Mouse (Mus musculus) hindbrain, embryonic 12.5 days (tissue): Measurements from ENCODE around the gene Gm17657. TPM values are rescaled to one million over a fixed set of nuclear protein-coding genes. Genes with fewer than 3 reads are reported as not detected.

Source experiments
- ATAC-seq: fragments of 200-750 bp; cut with Nextera tagmentation; 2 replicates; pipeline ENCODE4 v1.8.0; 2017; ENCODE audit warnings: moderate TSS enrichment; ENCODE audit not compliant: low FRiP score
- H3K27ac ChIP-seq: fragments of 300-500 bp; sonication (generic); 2 replicates; pipeline ENCODE4 v1.5.1; 2016; ENCODE audit warnings: mild to moderate bottlenecking
- H3K27me3 ChIP-seq: fragments of 300-500 bp; sonication (generic); 2 replicates; pipeline ENCODE4 v1.6.1; 2016; ENCODE audit warnings: mild to moderate bottlenecking
- H3K36me3 ChIP-seq: fragments of 300-500 bp; sonication (generic); 2 replicates; pipeline ENCODE4 v1.6.1; 2016; ENCODE audit warnings: mild to moderate bottlenecking
- H3K4me1 ChIP-seq: fragments of 300-500 bp; sonication (generic); 2 replicates; pipeline ENCODE4 v1.6.1; 2016
- H3K4me2 ChIP-seq: fragments of 300-500 bp; sonication (generic); replicated peaks from 2 replicates; pipeline ENCODE4 v1.6.1; 2016; ENCODE audit warnings: mild to moderate bottlenecking
- H3K4me3 ChIP-seq: fragments of 300-500 bp; sonication (generic); 2 replicates; pipeline ENCODE4 v1.5.1; 2016; ENCODE audit warnings: mild to moderate bottlenecking
- H3K9ac ChIP-seq: fragments of 300-500 bp; sonication (generic); 2 replicates; pipeline ENCODE4 v1.6.1; 2016; ENCODE audit warnings: mild to moderate bottlenecking, moderate library complexity
- H3K9me3 ChIP-seq: fragments of 300-500 bp; sonication (generic); replicated peaks from 2 replicates; pipeline ENCODE4 v1.6.1; 2016; ENCODE audit warnings: mild to moderate bottlenecking
- WGBS: fragments of 180-500 bp; shearing (Covaris S2); methylation state at CpG from one replicate; pipeline ENCODE4 v1.1.7; 2016; 5-methylcytosine and 5-hydroxymethylcytosine counted together
- polyA plus RNA-seq: library from polyadenylated mRNA; unstranded; fragments of >200 nt; fragmentation: Nextera tagmentation; extraction: Ambion mirVana; gene quantifications from 2 replicates; pipeline ENCODE4 v1.2.1, GENCODE M21; 2016

Gm17657 gene
- polyA plus RNA-seq: not detected in 2 replicates

DNA sequence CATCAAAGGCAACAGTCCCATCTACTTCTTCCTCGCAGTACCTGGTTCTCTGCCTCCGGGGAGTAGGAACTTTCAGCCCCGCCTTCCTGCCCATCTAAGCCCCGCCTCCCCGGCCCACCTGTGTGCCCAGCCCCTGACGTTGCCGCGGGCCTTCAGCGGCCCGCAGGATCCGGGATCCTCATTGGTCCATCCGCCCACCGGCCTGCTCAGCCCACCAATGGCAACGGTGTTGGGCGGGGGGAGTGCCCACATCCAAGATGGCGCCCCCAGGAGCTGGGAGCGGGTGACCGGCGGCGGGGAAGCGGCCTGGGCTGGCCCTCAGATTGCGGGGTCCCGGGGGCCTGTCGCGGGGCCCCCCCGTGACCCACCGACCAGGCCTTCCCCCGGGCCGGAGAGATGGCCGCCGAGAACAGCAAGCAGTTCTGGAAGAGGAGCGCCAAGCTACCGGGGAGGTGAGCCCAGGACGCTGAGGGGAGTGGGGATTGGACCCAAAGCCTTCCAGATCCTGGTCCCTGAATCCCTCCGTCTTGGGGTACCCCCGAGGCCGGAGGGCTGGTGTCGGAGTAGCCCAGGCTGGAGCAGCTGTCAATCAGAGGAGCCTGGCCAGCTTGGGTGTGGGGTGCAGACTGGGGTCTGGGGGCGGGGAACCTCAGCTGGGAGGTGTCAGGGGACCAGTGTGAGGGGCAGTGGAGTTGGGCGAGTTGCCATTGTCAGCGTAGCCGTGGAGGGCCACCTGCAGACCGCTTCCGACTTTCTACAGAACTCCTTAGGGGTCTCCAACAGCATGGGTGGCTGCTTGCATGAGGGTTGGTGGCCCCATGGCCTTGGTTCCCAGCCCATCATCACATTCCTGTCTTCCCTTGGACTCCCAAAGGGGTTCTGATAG is at the start of gene Gm17657, which contains the start of gene Tbc1d22b:
TSS of gene Gm17657 (minus strand) at position 96 of the 886 bp plus-strand sequence.
TSS of gene Tbc1d22b (plus strand) at position 243 of the 886 bp plus-strand sequence.
- Histone ChIP-seq H3K27ac (peak within 1 kb of the TSS; percentile 37; the same call in 1 of the 2 replicates), H3K36me3 (peaks cover 4% of the 10 kb centered on the region; the same call in 1 of the 2 replicates), H3K4me2 (peak within 1 kb of the TSS; percentile 97), H3K27me3 (no peaks in the 10 kb centered on the region), H3K4me3 (peak within 1 kb of the TSS; percentile 74), H3K4me1 (peaks cover 18% of the 10 kb centered on the region), H3K9me3 (no peaks in the 10 kb centered on the region), H3K9ac (peak within 1 kb of the TSS; percentile 89)
- ATAC-seq: peak; percentile 98
- WGBS: 2% methylated on average over 44 of the region's 44 CpGs

- ATAC-seq: no peak
- H3K4me1 ChIP-seq: peaks cover 18% of the 10 kb centered on the region
- H3K27me3 ChIP-seq: no peaks in the 10 kb centered on the region
- 93% methylated on average over 14 of the region's 14 CpGs for WGBS
- H3K4me3 ChIP-seq: no peak overlapping the region
- H3K9ac ChIP-seq: no peak overlapping the region
- H3K27ac ChIP-seq: no peak overlapping the region
- H3K4me2 ChIP-seq: no peak overlapping the region
- H3K9me3 ChIP-seq: no peaks in the 10 kb centered on the region
- peaks cover 75% of the 10 kb centered on the region for H3K36me3 ChIP-seq
These were observed 49.6 kb upstream of the Gm17657 start for GRCm38 (mm10) chr17:29599051-29599450.

- Histone ChIP-seq H3K36me3 (peaks cover 62% of the 10 kb centered on the region), H3K4me1 (peaks cover 18% of the 10 kb centered on the region), H3K4me3 (no peak overlapping the region), H3K27me3 (no peaks in the 10 kb centered on the region), H3K4me2 (no peak overlapping the region), H3K9me3 (no peaks in the 10 kb centered on the region), H3K9ac (0 out of 2 replicates have a peak overlapping the region, but pooled peaks have one; percentile 10), H3K27ac (0 out of 2 replicates have a peak overlapping the region, but pooled peaks have one; percentile 12)
- 64% methylated on average over 13 of the region's 13 CpGs for WGBS
- peak; percentile 46; the same call in 1 of the 2 replicates for ATAC-seq
These were observed 47.3 kb upstream of the Gm17657 start for GRCm38 (mm10) chr17:29596771-29597132.

DNA sequence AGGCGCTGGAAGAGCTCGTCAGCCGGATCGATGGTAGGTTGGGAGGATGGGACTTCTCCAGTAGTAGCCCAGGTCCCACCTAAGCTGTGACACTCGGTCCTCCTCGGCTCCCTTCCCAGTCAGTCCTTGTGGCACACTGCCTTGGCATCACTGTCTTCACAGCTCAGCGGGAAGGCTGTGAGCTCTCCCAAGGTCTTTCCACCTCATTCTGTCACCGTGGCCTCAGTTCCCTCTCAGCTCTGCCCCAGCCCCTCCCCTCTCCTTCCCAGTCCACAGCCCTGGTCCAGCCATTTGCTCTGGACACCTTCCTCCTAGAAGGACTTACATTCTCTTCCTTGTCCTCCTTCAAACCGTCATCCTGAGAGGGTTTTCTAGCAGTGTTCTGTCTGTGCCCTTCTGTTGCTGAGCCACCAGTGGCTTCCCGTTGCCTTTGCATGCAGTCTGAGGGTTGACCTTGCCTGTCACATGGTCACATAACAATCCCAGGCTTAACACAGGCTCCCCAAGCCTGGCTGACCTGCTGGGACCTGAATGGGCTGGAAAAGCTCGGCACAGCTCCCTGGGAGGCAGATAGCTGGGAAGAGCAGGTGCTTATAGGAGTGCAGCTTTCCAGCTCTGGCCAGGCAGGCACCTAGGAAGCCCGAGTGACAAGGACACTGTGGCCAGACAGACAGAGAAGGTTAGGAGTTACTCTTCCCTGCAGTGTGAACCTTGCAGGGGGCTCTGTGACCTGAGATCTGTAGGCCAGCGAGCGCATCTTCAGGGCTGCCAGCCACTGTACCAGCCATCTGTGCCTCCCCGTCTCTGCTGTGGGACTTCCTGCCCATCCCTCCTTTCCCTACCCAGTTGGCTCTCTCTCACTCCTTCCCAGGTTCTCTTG is 46.7 kb upstream of the Gm17657 start:
- H3K9ac ChIP-seq: 0 out of 2 replicates have a peak overlapping the region, but pooled peaks have one; percentile 10
- H3K4me3 ChIP-seq: no peak overlapping the region
- no peak overlapping the region for H3K4me2 ChIP-seq
- H3K27me3 ChIP-seq: no peaks in the 10 kb centered on the region
- H3K36me3 ChIP-seq: peaks cover 60% of the 10 kb centered on the region
- H3K27ac ChIP-seq: peak overlapping the region; percentile 12; the same call in 1 of the 2 replicates
- H3K9me3 ChIP-seq: no peaks in the 10 kb centered on the region
- peak; percentile 4; the same call in 1 of the 2 replicates for ATAC-seq
- WGBS: 77% methylated on average over 15 of the region's 15 CpGs
- H3K4me1 ChIP-seq: peaks cover 18% of the 10 kb centered on the region

DNA sequence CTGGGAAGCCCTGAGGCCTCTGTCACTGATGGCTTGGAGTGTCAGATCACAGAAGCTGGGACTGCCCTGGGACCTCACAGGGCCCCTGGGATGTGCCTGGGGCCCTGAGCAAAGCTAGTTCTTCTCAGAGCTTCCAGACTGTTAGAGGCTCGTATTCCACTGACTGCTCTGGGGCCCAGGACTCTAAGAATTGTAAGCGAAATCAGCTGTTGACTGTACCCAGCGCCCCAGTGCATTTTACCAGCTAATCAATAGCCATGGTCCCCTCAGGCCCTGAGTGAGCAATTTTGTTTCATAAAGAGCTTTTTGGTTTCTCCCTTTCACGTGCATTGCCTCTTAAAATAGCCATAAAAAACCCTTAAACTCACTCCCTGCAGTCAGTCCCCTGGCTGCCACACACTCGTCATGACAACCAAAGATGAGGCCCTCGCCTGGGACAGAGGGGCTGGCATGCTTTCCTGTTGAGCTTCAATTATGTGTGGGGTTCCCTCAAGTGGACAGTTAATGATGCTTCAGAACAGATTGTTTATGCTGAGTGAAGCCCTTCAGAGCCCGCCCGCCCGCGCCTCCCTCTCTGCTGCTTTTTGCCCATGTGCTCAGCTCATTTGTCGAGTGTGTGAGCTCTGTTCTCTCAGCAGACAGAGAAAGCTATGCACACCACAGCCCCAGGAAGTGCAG is 39.9 kb upstream of the Gm17657 start:
- no peaks in the 10 kb centered on the region for H3K9me3 ChIP-seq
- H3K36me3 ChIP-seq: peaks cover 20% of the 10 kb centered on the region
- H3K9ac ChIP-seq: 0 out of 2 replicates have a peak overlapping the region, but pooled peaks have one; percentile 25
- peak; percentile 61; the same call in 1 of the 2 replicates for ATAC-seq
- H3K4me3 ChIP-seq: no peak overlapping the region
- H3K27ac ChIP-seq: peak overlapping the region; percentile 66
- no peaks in the 10 kb centered on the region for H3K27me3 ChIP-seq
- H3K4me1 ChIP-seq: peaks cover 13% of the 10 kb centered on the region
- H3K4me2 ChIP-seq: no peak overlapping the region
- WGBS: 30% methylated on average over 10 of the region's 11 CpGs

- 88% methylated on average over 9 of the region's 9 CpGs for WGBS
- H3K27ac ChIP-seq: no peak overlapping the region
- H3K4me3 ChIP-seq: no peak overlapping the region
- H3K9me3 ChIP-seq: no peaks in the 10 kb centered on the region
- H3K36me3 ChIP-seq: peaks cover 31% of the 10 kb centered on the region
- H3K4me1 ChIP-seq: peaks cover 13% of the 10 kb centered on the region
- ATAC-seq: no peak
- H3K9ac ChIP-seq: no peak overlapping the region
- H3K27me3 ChIP-seq: no peaks in the 10 kb centered on the region
- no peak overlapping the region for H3K4me2 ChIP-seq
These were observed 37.5 kb upstream of the Gm17657 start for GRCm38 (mm10) chr17:29586921-29587320.

- Histone ChIP-seq H3K9ac (no peak overlapping the region), H3K4me3 (no peak overlapping the region), H3K4me2 (no peak overlapping the region), H3K4me1 (peaks cover 13% of the 10 kb centered on the region), H3K36me3 (peaks cover 41% of the 10 kb centered on the region), H3K27ac (no peak overlapping the region), H3K27me3 (no peaks in the 10 kb centered on the region), H3K9me3 (no peaks in the 10 kb centered on the region)
- ATAC-seq: no peak
- WGBS: 85% methylated on average over 6 of the region's 6 CpGs
These were observed 36.0 kb upstream of the Gm17657 start for GRCm38 (mm10) chr17:29585446-29585845.

- 75% methylated on average over 3 of the region's 3 CpGs for WGBS
- no peak for ATAC-seq
- peaks cover 48% of the 10 kb centered on the region for H3K36me3 ChIP-seq
These were observed 35.3 kb upstream of the Gm17657 start for GRCm38 (mm10) chr17:29584737-29585136.

DNA sequence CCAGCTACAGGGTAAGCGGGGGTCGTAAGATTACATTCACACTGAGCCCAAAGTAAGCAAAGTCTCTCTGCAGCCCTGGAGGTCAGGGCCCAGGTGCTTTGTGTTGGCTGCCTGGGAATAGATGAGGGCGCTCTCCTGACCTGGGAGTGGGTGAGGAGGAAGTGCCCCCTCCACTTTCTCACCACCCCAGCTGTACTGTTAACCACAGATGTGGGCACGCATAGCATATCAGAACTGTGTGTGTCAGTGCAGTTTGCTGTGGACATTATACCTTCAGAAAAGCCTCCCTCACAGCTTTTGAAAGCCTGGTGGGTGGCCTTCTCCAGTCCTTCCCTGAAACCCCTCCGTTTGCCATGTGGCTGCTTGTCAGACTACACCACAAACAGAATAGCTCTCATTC is 34.9 kb upstream of the Gm17657 start:
- H3K4me1 ChIP-seq: peaks cover 7% of the 10 kb centered on the region

More at GRCm38 (mm10) chr17:29584737-29585136, 35.3 kb upstream of the Gm17657 start:
- H3K4me2 ChIP-seq: no peak overlapping the region
- no peaks in the 10 kb centered on the region for H3K27me3 ChIP-seq
- no peak overlapping the region for H3K9ac ChIP-seq
- peaks cover 12% of the 10 kb centered on the region for H3K4me1 ChIP-seq
- H3K4me3 ChIP-seq: no peak overlapping the region
- no peak overlapping the region for H3K27ac ChIP-seq
- no peaks in the 10 kb centered on the region for H3K9me3 ChIP-seq

DNA sequence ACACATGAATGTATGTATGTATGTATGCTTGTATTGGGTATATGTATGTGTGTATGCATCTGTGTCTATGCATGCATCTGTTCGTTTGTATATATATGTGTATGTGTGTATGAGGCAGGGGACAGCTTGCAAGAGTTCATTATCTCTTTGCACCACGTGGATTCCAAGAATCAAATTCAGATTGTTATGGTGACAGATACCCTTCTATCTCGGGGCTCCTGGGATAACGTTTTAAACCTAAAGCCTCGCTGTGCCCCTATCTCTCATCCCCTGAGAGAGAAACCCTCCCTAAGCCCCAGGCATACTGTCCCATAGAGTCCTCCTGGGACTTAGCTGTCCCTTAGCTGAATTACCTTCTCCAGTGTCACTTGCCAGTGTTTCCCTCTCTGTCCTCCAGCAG is 34.1 kb upstream of the Gm17657 start:
- no peak for ATAC-seq
- Histone ChIP-seq H3K9me3 (no peaks in the 10 kb centered on the region), H3K27ac (no peak overlapping the region), H3K4me1 (no peaks in the 10 kb centered on the region; the same call in 1 of the 2 replicates), H3K36me3 (peaks cover 59% of the 10 kb centered on the region), H3K27me3 (no peaks in the 10 kb centered on the region), H3K9ac (no peak overlapping the region), H3K4me2 (no peak overlapping the region), H3K4me3 (no peak overlapping the region)
- WGBS: 91% methylated on average over 5 of the region's 5 CpGs

More for the DNA sequence above, 34.9 kb upstream of the Gm17657 start:
- WGBS: 78% methylated on average over 5 of the region's 5 CpGs
- H3K4me2 ChIP-seq: no peak overlapping the region
- H3K36me3 ChIP-seq: peaks cover 53% of the 10 kb centered on the region
- H3K9me3 ChIP-seq: no peaks in the 10 kb centered on the region
- ATAC-seq: no peak
- H3K4me3 ChIP-seq: no peak overlapping the region
- no peak overlapping the region for H3K9ac ChIP-seq
- H3K27me3 ChIP-seq: no peaks in the 10 kb centered on the region
- no peak overlapping the region for H3K27ac ChIP-seq

- ATAC-seq: no peak
- no peak overlapping the region for H3K27ac ChIP-seq
- peaks cover 83% of the 10 kb centered on the region for H3K36me3 ChIP-seq
- 92% methylated on average over 4 of the region's 4 CpGs for WGBS
- no peak overlapping the region for H3K4me3 ChIP-seq
- H3K4me2 ChIP-seq: no peak overlapping the region
- no peaks in the 10 kb centered on the region for H3K9me3 ChIP-seq
- no peak overlapping the region for H3K9ac ChIP-seq
- no peaks in the 10 kb centered on the region; the same call in 1 of the 2 replicates for H3K4me1 ChIP-seq
- H3K27me3 ChIP-seq: no peaks in the 10 kb centered on the region
These were observed 30.2 kb upstream of the Gm17657 start for GRCm38 (mm10) chr17:29579579-29580126.
